Mouse (Mus musculus): ENCODE data around the gene Mbl2.

- TF ChIP-seq CTCF (IDR thresholded peaks at IDR 0.05; ENCODE audit: extremely low read depth, insufficient read length, insufficient replicate concordance, low read depth, low read length) = no peak
- no peak for TF ChIP-seq POLR2A (IDR thresholded peaks at IDR 0.05; ENCODE audit: low read depth, low read length)
Measured at GRCm38 (mm10) chr19:30256339-30256738, 23.6 kb downstream of the Mbl2 start.
